Mouse (Mus musculus) liver (tissue): ENCODE data around the gene Tmem107.
"Not testable (repeated sequence)": the region's sequence is repeated elsewhere in the genome, so short reads cannot be mapped to it uniquely, and the experiment has no call there.

Experiments
- DNase-seq: peaks from one replicate; pipeline ENCODE4 v3.0.0-alpha.2; 2020; ENCODE audit warnings: mixed read lengths

Tmem107 gene

DNA sequence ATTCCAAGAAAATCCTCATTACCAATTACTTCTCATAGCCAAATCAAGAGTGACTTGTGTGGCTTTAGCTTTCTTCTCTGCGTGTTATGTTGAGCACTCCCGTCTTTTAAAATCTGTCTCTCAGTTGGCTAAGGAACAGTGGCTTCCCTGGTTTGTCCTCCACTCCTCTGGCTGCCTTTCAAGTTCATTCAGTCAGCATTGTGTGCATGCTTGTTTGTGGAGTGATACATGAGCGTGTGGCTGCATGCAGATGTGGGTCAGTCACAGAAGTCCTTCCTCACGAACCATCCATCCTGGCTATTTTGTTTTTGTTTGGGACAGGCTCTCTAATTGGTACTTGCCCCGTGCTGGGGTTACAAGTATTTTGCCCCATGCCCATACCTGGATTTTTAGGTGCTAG is 6.0 kb downstream of the Tmem107 start:
- no peak for DNase-seq

DNA sequence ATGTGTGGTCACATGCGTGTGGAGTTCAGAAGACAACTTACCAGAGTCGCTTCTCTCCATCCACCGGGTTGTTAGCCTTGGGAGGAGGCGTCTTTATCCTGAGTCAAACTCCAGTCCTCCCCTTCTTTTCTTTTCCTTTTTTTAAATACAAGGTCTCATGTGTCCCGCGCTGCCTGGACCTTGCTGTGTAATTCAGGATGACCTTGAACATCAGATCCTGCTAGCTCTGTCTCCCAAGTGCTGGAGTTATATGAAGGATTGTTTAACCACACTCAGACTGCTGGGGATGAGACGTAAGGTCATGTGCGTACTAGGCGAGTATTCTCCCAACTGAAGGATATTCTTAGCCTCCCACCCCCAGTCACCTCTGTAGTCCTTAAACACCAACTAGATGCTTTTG is 6.7 kb downstream of the Tmem107 start:
- DNase-seq, result no peak

DNA sequence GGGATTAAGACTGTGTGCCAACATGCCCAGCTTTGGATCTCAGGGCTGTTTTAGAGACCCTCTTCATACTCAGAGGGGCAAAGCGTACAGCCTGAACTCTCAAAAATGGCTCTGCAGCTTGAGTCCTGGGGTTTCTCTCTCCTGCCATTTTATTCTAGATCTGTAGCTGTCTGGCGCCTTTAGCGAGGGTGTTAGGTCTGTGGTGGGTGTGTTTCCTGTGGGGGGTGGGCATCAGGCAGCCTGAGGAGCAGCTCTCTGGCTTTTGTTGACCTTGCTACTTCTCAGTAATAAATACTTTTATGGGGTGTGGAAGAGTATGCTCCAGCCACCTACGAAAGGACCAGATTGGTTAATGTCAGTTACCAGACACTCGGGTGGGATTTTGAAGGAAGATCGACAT is 7.4 kb downstream of the Tmem107 start:
- no peak for DNase-seq

DNA sequence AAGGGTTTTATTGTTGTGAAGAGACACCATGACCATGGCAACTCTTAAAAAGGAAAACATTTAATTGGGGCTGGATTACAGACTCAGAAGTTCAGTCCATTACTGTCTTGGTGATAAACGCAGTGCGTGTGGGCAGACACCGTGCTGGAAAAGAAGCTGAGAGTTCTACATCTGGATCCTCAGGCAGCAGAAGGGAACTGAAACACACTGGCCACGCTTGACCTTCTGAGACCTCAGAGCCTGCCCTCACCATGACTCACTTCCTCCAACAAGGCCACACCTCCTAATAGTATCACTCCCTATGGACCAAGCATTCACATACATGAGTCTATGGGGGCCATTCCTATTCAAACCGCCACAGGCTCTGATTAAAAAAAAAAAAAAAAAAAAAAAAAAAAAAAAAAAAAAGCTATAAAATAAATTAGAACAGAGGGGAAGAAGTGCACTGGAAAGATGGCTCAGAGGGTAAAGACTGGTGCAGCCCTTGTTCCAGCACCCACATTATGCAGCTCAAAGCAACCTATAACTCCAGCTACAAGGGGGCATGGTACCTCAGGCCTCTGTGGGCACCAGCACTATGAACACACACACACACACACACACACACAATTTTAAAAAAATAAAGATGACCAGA is 8.3 kb downstream of the Tmem107 start:
- DNase-seq, result no peak

DNA sequence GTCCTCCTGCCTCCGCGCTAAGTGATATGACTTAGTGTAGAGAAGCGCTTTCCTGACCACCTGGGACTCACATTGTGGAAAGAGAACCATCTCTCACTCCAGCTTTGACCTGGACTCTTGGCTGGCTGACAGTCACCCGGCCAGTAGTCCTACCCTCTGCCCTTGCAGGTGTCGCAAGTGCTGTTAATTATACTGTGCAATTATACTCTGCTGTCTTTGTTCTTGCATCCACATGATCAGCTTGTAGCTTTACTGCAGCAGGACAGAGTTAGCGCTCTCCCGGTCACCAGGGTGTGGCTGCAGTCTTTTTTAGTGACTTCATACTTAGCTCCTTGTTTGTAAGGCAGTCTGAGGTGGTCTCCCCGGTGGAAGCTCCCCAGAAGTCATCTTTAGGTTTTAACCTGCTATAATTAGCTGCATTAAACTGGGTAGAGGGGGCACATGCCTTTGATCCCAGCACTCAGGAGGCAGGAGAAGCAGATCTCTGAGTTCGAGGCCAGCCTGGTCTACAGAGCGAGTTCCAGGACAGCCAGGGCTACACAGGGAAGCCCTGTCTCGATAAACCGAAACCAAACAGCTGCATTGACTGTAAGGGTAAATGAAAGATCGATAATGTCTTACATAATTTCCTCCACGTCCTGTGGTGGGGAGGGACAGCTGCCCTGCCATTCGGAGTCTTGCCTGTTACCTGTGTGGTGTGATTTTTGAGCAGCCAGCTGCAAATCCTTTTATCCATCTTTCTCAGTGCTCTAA is 9.7 kb downstream of the Tmem107 start:
- no peak for DNase-seq

DNA sequence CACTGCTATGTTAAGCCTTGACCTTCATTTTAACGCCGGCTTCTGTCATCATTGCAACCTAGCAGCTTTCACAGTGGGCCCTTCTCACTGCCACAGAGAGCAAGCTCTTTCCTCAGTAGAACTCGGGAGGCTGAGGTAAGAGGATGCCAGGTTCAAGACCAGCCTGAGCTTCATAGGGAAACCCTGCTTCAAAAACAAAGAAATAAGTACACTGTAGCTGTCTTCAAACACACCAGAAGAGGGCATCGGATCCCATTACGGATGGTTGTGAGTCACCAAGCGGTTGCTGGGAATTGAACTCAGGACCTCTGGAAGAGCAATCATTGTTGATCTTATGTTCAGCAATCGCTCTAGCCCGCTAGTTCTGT is 10.2 kb downstream of the Tmem107 start:
- no peak for DNase-seq

DNA sequence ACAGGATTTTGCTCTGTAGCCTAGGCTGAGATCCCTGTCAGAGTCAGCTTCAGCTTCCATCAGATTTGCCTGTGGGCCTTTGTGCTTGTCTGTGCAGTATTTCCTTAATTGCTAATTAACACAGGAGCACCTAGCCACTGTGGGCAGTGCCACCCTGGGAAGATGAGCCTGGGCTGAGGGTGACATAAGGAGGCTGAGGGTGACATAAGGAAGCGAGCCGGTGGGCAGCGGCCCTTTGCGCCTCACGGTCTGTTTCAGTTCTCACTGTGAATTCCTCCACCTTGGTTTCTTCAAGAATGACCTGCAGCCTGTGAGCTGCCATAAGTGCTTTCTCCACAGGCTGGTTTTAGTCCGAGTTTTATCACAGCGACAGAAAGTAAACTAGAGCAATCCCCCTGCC is 11.0 kb downstream of the Tmem107 start:
- DNase-seq, result no peak

DNA sequence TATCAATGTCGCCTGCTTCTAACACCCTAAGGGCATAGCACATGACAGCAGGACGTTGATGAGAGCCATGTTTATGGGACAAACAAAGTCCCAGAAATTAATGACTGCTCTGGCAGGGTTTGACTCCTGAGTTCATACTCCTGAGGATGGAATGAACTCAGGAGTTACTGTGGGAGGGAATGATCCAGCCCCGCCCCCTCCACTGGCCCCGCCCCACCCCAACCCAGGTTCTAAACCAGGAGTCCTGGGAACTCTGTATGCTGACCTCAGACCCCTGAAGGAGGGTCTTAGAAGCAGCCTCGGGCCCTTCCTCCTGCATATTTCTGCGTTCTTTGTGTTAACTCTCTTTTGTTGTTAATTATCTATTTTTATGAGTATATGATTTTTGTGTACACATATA is 15.0 kb downstream of the Tmem107 start:
- DNase-seq, result no peak

DNA sequence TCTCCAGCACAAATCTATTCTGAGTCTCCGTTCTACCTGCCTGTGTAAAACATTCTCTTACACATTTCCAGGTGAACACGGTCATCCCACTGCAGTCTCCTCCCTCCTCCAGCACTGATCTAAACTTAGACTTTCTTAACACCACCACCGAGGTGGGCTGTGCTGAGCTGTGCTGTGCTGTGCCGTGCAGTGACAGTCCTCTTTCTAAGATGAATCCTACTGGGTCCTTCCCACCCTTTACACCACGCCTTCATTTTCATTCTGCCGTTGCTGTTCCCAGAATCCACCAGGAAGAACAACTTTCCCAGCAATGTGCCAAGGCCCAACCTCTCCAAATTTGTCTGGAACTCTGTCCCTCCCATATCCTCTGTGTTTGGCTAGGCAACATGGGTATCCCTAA is 15.8 kb downstream of the Tmem107 start:
- no peak for DNase-seq

DNA sequence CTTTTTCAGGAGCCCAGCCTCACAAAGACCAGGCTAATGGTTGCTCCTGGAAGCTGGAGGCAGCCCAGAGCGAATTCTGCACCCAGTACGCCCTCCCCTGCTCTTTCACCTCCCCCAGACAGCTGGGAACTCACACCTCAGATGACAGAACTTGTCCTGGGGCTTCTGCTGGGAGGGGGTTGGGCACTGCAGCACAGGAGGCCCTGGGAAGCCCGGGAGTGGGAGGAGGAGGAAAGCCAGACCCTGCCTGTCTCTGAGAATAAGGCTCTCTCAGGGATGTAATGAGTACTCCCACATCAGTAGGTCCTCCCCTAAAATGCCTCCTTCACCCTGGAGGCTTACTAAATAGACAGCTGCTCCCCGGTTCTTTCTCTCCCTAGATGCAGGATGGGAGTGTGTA is 16.5 kb downstream of the Tmem107 start:
- DNase-seq, result peak; percentile 32

DNA sequence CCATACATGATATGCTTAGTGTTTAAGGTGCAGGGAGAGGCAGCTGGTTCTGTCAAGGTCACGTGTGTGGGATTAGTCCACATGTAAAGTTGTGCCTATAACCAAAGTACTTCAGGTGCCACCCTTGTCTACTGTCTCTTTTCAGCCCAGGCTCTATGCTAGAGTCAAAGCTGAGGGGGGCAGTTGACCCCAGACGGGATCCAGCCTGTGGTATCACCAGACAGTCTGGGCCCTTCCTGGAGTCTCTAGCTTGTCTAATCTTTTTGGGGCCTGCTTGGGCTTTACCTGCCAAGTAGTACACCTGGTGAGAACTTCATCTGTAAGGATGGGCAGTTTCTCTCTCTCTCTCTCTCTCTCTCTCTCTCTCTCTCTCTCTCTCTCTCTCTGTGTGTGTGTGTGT is 17.0 kb downstream of the Tmem107 start:
- DNase-seq, result no peak

DNA sequence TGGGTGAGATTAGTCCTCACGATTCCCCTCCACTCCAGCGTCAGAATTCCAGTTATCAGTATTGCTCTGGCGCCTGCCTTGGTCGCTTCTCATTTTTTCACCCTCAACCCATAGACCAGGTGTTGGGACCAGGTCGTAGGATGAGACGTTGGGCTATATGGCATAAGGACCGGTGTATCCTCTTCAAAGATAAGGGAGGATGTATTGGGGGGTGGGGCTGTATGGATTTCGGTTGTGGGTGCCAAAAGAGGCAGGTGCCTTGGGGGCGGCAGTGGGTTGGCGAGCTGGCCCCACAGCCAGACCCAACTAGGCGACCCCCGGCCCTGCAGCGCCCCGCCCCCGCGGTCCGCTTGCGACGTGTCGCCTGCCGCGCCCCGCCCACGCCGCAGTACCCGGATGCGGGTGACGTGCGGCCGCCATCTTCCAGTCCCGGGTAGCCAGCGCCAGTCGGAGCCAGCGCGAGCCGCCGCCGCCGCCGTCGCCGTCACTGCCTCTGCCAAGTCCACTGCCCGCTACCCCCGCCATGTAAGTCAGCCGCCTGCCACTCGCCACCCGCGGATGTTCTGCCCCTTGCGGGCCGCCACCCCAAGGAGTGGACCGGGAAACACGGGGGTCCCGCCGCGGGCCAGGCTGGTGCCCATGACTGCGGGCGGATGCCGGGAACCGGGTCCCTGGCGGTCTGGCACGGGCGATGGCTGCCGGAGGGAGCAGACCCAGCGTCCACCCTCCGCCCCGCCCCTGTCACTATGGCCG is 17.7 kb downstream of the Tmem107 start, which contains the start of gene Vamp2:
TSS of gene Vamp2 (plus strand) at position 388 of the 753 bp plus-strand sequence.
- peak; percentile 89 for DNase-seq

DNA sequence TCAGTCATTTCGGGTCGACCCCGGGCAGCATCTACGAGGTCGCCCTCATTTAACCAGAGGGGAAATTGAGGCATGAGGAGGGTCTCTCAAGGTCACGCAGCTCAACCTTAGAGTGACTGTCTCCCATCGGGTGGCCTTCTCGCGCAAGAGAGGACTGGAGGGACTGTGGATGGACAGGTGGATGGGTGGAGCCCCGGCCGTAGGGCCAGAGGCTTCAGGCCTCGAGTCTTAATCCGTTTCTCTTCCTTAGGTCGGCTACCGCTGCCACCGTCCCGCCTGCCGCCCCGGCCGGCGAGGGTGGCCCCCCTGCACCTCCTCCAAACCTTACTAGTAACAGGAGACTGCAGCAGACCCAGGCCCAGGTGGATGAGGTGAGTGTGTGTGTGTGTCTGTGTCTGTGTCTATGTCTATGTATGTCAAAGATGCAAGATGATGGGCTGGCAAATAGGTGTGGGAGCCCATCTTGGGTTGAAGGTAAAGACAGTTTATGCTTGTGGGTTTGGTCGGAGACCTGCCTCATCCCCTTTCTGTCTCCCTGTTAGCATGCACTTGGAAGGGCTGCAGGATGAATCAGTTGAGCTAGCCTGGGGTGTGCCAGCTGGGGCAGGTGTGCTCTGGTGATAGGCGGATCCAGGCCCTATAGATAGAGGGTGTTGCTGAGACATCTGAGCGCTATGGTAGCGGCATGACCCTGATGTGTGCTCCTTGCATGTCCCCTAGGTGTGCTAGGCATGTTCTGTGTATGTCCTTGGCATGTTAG is 18.4 kb downstream of the Tmem107 start:
- peak; percentile 74 for DNase-seq

DNA sequence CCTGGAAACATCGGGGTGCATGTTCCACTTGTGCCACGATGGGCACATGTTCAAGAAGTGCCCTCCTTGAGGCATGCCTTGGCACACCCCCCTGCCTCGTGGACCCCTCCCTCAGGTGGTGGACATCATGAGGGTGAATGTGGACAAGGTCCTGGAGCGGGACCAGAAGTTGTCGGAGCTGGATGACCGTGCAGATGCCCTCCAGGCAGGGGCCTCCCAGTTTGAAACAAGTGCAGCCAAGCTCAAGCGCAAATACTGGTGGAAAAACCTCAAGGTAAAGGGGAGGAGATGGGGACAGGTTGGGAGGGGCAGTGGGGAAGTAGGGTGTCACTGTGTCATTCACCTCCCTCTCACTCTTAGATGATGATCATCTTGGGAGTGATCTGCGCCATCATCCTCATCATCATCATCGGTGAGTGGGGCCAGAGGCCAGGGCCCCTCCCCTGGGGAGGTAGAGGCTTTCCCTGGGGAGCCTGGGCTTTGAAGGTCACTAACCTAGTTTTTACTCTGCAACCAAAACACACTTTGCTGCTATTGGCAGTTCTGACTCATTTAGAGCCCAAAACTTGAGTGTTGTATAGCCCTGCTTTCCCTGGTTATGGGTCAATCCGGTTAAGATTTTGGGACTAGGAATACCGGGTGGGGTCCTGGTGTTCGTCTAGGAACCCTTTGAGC is 19.1 kb downstream of the Tmem107 start:
- DNase-seq, result no peak

DNA sequence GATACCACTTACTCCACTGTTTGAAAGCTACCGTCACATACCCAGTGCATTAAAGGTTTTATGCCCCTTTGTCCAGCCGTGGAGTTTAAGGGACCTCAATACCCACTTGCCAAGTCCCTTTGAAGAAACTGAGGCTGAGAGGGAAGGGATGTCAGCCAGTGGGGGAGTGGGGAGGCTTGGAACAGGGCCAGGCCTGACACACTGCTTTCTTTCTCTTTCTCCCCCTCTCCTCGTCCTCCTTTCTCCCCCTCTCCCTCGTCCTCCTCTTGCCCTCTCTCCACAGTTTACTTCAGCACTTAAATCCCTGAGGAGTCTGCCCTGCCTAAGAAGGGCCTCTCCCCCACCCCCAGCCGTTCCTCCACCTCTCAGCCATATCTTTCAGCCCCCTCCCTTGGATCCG is 19.8 kb downstream of the Tmem107 start:
- DNase-seq, result no peak

DNA sequence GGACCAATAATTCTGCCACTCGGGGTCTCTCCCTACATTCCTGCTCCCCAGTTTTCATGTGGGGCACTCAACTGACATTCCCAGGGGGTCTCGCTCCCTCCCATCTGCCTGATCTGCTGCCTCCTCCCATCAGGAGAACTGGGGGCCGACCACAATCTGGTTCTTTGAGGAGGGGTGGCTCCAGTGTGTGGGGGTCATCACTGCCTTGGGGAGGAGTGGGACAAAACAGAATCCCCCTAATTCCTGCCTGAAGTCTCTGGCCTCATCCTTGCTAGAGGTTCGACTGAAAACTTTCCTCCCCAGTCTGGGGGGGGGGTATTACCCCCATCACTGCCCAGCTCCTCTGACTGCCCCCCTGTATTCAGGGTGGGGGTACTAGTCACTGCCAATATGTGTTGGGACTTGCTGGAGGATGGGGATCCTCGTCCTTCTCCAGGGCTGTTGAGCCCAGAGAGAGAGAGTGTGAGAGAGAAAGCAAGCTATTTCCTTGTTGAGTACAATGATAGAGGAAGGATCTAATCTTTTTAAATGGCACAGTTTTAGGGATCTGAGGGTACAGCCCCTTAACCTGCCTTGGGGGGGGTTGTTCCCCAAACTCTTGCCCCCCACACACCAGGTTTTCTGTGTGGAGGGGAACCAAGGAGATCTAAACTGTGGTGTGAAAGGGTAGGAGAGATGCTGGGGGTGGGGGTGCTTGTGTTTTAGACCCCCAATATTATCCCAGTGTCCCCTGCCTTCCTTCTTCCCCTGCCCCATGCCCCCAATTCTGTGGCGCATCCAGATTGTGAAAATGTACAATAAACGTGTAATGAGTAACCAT is 21.2 kb downstream of the Tmem107 start:
- no peak for DNase-seq

DNA sequence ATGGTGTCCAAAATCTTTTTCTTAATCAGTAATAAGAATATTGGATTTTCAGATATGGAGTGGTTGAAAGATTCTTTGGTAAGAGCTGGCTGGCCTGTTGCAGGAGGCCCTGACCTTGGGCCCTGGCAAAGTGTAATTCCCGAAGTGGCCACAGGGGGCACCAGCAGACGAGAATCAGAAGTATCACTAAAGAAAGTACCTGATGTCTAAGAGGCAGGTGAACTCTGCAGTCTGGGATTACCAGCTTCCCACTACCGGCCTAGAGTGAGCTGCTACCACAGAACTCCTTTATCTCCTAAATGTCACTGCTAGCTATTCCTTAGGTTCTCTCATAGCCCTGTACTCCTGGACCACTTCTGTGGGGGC is 21.8 kb downstream of the Tmem107 start:
- DNase-seq, result peak; percentile 88

DNA sequence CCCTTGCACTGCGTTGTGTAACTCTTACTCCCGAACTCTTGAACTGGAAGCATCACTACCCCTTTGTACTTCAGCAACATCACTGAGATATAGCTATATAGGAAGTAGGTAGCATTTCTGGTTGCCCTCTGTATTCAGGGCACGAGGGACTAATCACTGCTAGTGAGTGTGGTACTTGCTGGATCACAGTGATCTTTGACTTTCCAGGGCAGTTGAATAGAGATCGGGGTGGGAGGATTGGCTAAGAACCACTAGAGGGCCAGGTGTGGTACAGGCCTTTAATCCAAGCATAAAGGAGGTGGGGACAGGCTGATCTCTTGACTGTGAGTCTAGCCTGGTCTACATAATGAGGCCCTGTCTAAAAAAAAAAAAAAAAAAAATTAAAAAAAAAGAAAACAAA is 22.3 kb downstream of the Tmem107 start:
- no peak for DNase-seq

DNA sequence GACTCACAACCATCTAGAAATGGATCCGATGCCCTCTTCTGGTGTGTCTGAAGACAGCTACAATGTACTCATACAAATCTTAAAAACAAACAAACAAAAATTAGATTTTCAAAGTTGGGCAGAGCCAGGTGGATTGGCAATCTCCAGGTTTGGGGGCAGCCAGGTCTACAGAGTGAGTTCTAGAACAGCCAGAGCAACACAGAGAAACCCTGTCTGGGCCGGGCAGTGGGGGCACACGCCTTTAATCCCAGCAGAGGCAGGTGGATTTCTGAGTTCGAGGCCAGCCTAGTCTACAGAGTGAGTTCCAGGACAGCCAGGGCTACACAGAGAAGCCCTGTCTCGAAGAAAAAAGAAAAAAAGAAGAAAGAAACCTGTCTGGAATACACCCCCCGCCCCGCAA is 23.2 kb downstream of the Tmem107 start:
- not testable (repeated sequence) for DNase-seq

DNA sequence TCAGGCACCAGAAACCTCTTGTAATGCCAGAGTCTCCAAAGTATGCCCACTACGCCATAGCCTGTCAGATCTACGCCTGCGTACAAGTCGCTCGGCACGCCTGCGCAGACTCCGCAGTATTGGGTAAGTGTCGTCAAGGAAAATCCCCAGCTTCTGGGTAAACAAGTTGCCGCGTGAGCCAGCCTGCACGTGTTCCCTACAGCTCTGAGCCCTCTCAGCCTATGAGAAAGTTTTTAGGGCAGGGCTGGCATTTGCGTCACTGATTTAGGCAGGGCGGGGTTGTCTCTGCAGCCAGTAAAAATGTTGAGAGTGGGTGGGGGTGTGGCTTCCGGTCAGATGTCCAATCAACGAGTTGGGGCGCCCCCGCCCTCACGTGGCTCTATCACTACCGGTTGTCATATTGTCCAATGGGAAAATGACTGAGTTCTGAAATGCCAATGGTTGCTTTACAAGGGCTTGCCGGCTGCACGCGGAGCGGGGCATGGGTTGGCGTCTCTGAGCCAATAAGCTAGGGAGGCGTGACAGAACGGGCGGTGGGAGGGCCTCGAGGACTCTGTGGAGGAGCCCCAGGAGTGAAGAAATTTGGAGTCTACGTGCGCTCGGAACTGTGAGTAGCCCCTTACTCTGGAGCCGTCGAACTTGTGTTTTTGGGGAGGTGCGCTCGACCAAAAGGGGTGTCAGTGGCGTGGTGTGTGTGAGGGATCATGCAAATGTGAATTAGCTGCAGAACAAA is 24.3 kb downstream of the Tmem107 start, which contains the start of gene Per1:
TSS of gene Per1 (plus strand) at position 521 of the 733 bp plus-strand sequence.
- peak; percentile 98 for DNase-seq
